Mouse (Mus musculus): ENCODE results near the gene Fam181a.

Gene Fam181a

GRCm38 (mm10) chr12:103356415-103356748 is 45.6 kb downstream of the Fam181a start:
- no peak for DNase-seq (ENCODE audit: low read depth, low spot score)

DNA sequence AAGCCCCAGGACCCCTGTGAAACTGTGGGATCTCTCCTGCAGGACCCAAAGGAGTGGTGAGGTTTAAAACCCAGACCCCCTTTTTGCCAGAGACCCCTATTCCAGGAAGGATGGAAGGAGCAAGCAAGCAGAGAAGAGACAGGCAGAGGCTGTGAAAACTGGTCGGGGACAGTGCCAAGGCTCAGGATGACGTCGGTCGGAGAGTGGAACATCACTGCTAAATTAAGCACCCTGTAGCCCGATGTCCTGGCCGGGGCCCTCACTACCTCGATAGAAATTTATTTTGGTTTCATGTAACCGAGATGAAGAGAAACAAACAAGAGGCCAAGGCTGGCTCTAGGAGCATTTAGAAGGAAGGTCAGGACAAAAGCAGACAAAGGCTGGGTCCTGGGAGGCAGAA is 47.4 kb downstream of the Fam181a start:
- DNase-seq (ENCODE audit: low read depth, low spot score): no peak

DNA sequence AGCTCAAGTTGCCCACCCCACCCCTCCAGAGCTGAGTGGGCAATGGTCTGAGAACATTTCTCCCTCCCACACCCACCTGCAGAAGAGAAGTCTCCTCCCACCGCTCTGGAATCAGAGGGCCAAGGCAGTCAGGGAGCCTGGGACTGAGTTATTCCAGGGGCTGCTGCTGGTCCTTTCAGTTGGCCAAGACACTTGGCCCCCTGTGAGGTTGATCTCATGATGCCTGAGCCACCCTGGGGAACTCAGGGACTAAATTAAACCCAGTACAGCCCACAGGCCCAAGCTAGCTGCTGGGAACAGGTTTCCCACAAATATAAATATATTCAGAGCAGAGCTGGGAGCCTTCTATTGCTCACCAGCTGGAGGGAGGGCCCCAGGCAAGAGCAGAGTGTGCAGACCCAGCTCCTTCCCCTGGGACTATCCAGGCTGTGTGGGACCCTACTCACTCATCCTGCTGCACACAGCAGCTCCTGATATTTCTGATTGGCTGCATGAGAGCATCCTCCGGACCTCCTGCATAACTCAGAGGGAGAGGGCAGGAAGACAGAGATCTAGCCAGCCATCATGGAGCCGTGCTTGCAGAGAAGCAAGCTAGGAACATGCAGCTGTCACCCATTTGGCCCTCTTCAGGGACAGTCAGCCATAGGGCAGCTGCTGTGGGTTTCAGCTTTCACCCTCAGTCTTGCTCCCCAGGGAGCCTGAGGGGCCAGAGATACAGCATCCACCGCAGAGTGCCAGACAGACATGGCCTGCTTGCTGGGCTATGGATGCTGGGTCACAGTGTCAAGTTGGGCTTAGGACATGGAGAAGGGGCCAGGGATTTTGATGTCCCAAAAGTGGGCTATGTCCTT is 48.4 kb downstream of the Fam181a start:
- no peak for DNase-seq (ENCODE audit: low read depth, low spot score)

DNA sequence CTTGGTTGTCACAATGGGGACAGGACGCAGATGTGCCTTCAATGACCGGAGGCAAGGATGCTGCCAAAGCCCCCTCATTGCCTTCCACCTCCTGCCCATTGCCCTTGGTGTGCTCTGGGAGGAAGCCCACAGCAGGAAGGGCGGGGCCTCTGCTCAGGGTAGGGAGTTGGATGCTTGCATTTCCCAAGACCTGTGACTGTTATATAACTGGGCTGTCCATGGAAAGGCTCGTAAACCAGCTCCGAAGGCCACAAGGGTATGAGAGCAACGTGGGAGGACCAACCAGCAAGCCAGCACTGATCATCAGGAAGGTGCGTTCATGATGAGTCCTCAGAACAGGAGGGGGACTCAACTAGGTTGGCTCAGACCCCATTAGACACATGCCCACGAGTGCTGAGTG is 50.0 kb downstream of the Fam181a start:
- DNase-seq (ENCODE audit: low read depth, low spot score): no peak

DNA sequence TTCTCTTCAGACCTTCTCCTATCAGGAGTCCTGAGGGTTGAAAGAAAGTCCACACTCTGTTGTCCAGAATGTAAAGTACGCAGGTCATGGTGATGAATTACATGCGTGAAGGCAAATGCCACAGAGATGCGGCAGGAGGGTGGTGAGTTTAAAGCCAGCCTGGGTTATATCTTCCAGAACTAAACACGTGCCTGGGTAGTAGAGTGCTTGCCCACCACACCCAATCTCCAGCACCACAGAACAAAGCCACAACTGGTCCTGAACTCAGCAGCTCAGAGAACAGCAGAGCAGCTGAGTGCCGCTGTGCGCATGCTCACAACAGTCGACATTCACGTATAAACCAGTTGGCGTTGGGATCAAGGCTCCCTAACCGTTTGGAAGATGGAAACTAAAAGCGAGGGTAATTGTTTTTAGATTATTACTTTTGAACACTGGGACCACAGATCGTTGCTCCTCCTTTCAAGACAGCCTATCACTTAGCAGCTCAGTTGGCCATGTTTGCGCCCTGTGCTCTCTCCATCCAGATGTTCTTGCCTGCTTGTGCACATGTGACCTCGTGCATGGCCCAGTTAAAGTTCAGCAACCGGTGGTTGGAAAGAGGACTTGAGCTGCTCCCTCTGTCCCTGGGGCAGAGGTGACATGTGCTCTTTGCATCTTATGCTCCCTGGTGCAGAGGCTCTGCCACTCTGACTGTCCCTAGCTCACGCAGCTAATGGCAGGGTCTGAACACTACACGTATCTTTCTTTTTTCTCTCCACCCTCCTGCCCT is 50.9 kb downstream of the Fam181a start:
- DNase-seq (ENCODE audit: low read depth, low spot score): no peak

- DNase-seq (ENCODE audit: low read depth, low spot score): no peak
Observed at GRCm38 (mm10) chr12:103362336-103362735, 51.6 kb downstream of the Fam181a start.
